Mouse (Mus musculus): ENCODE data around the gene Cilp.

DNA sequence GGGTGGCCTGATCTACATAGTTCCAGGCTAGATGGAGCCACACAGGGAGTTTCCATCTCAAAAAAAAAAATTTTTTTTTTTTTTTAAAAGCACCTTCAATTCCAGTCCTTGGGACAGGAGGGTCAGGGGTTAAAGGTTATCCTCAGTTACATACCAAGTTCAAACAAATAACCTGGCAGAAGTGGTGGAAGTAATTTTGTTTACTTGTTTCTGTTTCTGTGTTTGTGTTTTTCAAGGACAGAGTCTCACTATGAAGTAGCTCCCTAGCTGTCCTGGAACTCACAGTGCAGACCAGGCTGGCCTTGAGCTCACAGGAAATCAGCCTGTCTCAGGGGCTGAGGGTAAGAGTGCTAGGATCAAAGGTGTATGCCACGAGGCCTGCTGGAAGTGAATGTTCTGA, 29.4 kb upstream of the Cilp start:
- TF ChIP-seq TAL1 (IDR thresholded peaks at IDR 0.05; ENCODE audit: low read length) = no peak
- no peak for TF ChIP-seq GATA1 (IDR thresholded peaks at IDR 0.05; ENCODE audit: low read length)
